Mouse (Mus musculus) lung, postnatal 0 days (tissue): ENCODE data around the gene Sergef. TPM values are rescaled to one million over a fixed set of nuclear protein-coding genes. Genes with fewer than 3 reads are reported as not detected.
"Not testable (repeated sequence)": the region's sequence is repeated elsewhere in the genome, so short reads cannot be mapped to it uniquely, and the experiment has no call there.

Experiments
- ATAC-seq: fragments of 200-750 bp; cut with Nextera tagmentation; 2 replicates; pipeline ENCODE4 v1.8.0; 2017; ENCODE audit warnings: moderate library complexity
- DNase-seq: peaks from one replicate; pipeline ENCODE4 v3.0.0-alpha.2; 2016; ENCODE audit warnings: low spot score
- H3K27ac ChIP-seq: fragments of 300-500 bp; sonication (generic); 2 replicates; pipeline ENCODE4 v1.5.1; 2014; ENCODE audit warnings: antibody characterized with exemption, mild to moderate bottlenecking, low read length, mixed read lengths
- H3K27me3 ChIP-seq: fragments of 300-500 bp; sonication (generic); replicated peaks from 2 replicates; pipeline ENCODE4 v1.6.1; 2014; ENCODE audit warnings: low read length, mixed read lengths; ENCODE audit not compliant: insufficient read depth
- H3K36me3 ChIP-seq: fragments of 300-500 bp; sonication (generic); 2 replicates; pipeline ENCODE4 v1.6.1; 2014; ENCODE audit warnings: low read length, mixed read lengths; ENCODE audit not compliant: insufficient read depth
- H3K4me1 ChIP-seq: fragments of 300-500 bp; sonication (generic); 2 replicates; pipeline ENCODE4 v1.6.1; 2014; ENCODE audit warnings: antibody characterized with exemption, low read depth, low read length, mixed read lengths; ENCODE audit not compliant: insufficient read depth
- H3K4me2 ChIP-seq: fragments of 300-500 bp; sonication (generic); replicated peaks from 2 replicates; pipeline ENCODE4 v1.6.1; 2014; ENCODE audit warnings: low read depth, mild to moderate bottlenecking, low read length, moderate library complexity, mixed read lengths
- H3K4me3 ChIP-seq: fragments of 300-500 bp; sonication (generic); 2 replicates; pipeline ENCODE4 v1.5.1; 2014; ENCODE audit warnings: low read depth, low read length
- H3K9ac ChIP-seq: fragments of 300-500 bp; sonication (generic); replicated peaks from 2 replicates; pipeline ENCODE4 v1.6.1; 2014; ENCODE audit warnings: low read depth, mild to moderate bottlenecking
- H3K9me3 ChIP-seq: fragments of 300-500 bp; sonication (generic); 2 replicates; pipeline ENCODE4 v1.6.1; 2016; ENCODE audit warnings: low read length, mixed read lengths
- CTCF ChIP-seq: IDR thresholded peaks from 2 replicates; pipeline ENCODE4 v1.5.1; 2016; ENCODE audit warnings: antibody characterized with exemption, mild to moderate bottlenecking
- EP300 ChIP-seq: IDR thresholded peaks from 2 replicates; pipeline ENCODE4 v1.6.1; 2016; ENCODE audit warnings: antibody characterized with exemption, mild to moderate bottlenecking, control low read depth
- WGBS: fragments of 180-500 bp; shearing (Covaris S2); extraction: QIAGEN DNeasy Blood & Tissue Kit; methylation state at CpG from one replicate; pipeline ENCODE4 v1.1.7; 2014; 5-methylcytosine and 5-hydroxymethylcytosine counted together
- polyA plus RNA-seq: library from polyadenylated mRNA; unstranded; fragments of >200 nt; fragmentation: Nextera tagmentation; extraction: Ambion mirVana; gene quantifications from 2 replicates; pipeline ENCODE4 v1.2.1, GENCODE M21; 2015

Gene Sergef
- polyA plus RNA-seq, 1 experiment from 2014 or later, result 7.2 TPM

DNA sequence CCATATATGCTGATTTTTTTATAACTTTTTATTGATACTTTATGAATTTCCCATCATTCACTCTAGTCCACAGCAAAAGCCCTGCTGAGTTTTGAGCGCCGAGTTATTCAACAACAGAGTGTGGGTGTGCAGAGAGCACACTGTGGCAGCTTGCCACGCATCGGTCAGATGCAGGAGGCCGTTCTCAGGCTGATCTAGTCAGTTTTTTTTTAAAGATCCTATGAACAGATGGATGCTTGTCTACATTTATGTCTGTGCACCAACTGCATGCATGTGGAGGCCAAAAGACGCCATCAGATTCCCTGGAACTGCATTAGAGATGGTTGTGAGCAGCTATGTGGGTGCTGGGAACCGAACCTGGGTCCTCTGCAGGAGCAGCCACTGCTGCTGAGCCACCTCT is 35.5 kb upstream of the Sergef start:
- no peak overlapping the region for H3K9ac ChIP-seq
- TF ChIP-seq CTCF, result no peak
- TF ChIP-seq EP300, result no peak
- ATAC-seq, result no peak
- no peak overlapping the region for H3K4me2 ChIP-seq
- no peaks in the 10 kb centered on the region for H3K9me3 ChIP-seq
- H3K4me1 ChIP-seq, result no peaks in the 10 kb centered on the region
- no peak overlapping the region for H3K4me3 ChIP-seq
- WGBS, result 90% methylated on average over 7 of the region's 7 CpGs
- no peaks in the 10 kb centered on the region for H3K36me3 ChIP-seq
- no peak overlapping the region for H3K27ac ChIP-seq
- DNase-seq, result no peak
- no peaks in the 10 kb centered on the region for H3K27me3 ChIP-seq

DNA sequence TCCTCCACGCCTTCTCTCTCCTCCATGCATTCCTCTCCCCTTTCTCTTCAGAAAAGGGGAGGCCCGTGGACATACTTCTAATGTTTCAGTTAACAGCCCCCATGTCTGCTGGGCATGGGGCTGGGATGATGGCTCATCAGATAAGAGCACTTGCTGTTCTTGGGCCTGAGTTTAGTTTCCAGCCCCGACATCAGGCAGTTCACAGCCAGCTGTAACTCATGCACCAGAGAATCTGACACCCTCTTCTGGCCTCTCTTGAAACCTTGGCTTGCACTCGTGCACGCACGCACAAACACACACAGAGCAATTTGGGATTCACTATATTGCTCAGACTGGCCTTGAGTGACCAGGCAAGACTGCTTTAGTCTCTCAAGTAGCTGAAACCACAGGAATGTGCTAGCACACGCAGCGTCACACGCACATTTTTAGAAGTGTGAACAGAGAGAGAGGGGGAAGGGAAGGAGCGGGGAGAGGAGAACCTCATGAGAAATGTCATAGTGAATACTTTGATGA is 32.6 kb upstream of the Sergef start, which contains the start of gene Tph1:
Gene Tph1 (minus strand): TSS at position 378 of the 513 bp plus-strand sequence.
- no peaks in the 10 kb centered on the region for H3K4me1 ChIP-seq
- DNase-seq, result peak; percentile 34
- H3K27me3 ChIP-seq, result no peaks in the 10 kb centered on the region
- TF ChIP-seq CTCF (no peak), EP300 (no peak)
- H3K4me3 ChIP-seq, result no peak within 1 kb of the TSS
- H3K9ac ChIP-seq, result no peak within 1 kb of the TSS
- H3K36me3 ChIP-seq, result no peaks in the 10 kb centered on the region
- WGBS, result 15% methylated on average over 10 of the region's 10 CpGs
- H3K9me3 ChIP-seq, result no peaks in the 10 kb centered on the region
- H3K27ac ChIP-seq, result no peak within 1 kb of the TSS
- peak; percentile 57 for ATAC-seq
- no peak within 1 kb of the TSS for H3K4me2 ChIP-seq

DNA sequence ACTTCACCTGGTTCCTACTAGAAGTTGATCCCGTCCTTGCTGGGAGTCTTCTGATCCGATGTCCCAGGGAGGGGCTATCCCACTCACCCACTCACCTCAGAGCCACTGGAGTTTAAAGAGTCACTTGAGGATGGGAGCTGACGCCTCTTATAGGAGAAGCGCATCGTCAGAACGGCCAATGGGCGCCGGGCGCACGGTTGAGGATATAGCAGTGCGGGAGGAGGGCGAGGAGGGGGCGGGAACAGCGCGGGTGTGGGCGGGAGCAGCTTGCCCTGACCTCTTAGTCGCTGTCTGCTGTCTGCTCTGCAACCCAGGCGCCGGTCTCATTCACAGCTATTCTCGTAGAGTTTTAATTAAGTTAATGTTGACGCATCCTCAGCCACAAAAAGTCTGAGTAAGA is 27.6 kb upstream of the Sergef start:
- Histone ChIP-seq H3K4me3 (no peak overlapping the region), H3K9me3 (no peaks in the 10 kb centered on the region), H3K4me1 (no peaks in the 10 kb centered on the region), H3K4me2 (no peak overlapping the region), H3K27me3 (0 out of 2 replicates have a peak, but pooled peaks cover 3% of the 10 kb centered on the region), H3K27ac (no peak overlapping the region), H3K36me3 (no peaks in the 10 kb centered on the region), H3K9ac (no peak overlapping the region)
- WGBS, result 2% methylated on average over 20 of the region's 21 CpGs
- TF ChIP-seq EP300 (no peak), CTCF (no peak)
- DNase-seq, result peak; percentile 11
- ATAC-seq, result no peak

DNA sequence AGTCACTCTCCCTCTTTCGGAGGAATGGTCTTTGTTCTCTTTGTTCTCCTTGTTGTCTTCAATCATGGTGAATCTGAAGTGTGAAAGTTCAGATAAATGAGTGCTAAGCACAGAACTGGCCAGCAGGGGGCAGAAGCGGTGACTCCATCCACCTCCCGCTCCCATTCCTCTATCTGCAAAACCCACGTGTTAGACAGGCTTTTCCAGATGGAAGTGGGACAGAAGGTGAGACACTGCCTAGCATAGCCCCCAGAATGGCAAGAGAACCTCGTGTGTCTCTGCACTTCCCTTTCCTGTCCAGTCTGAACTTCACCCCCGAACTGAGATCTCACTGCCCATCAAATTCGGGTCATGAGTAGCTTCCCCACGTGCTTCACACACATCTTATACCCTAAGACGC is 25.6 kb upstream of the Sergef start:
- Histone ChIP-seq H3K27me3 (0 out of 2 replicates have a peak, but pooled peaks cover 3% of the 10 kb centered on the region), H3K36me3 (no peaks in the 10 kb centered on the region), H3K9me3 (no peaks in the 10 kb centered on the region), H3K27ac (no peak overlapping the region), H3K4me1 (no peaks in the 10 kb centered on the region), H3K4me3 (no peak overlapping the region), H3K9ac (no peak overlapping the region), H3K4me2 (no peak overlapping the region)
- TF ChIP-seq EP300 (no peak), CTCF (peak; percentile 73)
- ATAC-seq (no peak), DNase-seq (peak; percentile 34)
- WGBS, result 30% methylated on average over 9 of the region's 9 CpGs

DNA sequence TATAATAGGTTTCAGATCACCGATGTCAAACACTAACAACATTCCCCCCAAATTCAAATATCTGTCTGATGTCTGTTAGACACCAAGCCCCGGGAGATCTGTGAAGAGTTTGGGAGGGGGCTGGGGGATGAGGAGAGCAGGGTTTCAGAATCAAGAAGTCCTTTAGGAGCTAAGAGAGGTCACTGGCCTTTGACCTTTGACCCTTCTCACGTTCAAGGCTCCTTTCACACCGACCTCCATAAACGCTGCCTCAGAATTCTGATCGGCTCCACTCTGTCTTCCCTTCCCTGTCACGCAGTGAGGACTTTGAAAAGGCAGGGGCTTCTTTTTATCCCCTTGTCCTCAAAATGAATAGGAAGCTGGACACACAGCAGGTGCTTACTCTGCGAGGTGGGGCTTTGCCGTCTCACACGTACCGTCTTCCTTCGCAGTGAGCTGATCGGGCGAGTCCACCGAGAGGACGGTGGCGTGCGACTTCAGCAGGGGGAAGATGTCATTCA is 22.0 kb upstream of the Sergef start:
- Histone ChIP-seq H3K9me3 (no peaks in the 10 kb centered on the region), H3K27me3 (0 out of 2 replicates have a peak, but pooled peaks cover 3% of the 10 kb centered on the region), H3K4me3 (no peak overlapping the region), H3K36me3 (no peaks in the 10 kb centered on the region), H3K9ac (no peak overlapping the region), H3K4me2 (no peak overlapping the region), H3K27ac (no peak overlapping the region), H3K4me1 (no peaks in the 10 kb centered on the region)
- DNase-seq (no peak), ATAC-seq (no peak)
- no peak for TF ChIP-seq EP300
- TF ChIP-seq CTCF, result no peak
- WGBS, result 50% methylated on average over 18 of the region's 18 CpGs

GRCm38 (mm10) chr7:46652279-46652678 is 12.7 kb upstream of the Sergef start:
- Histone ChIP-seq H3K9ac (no peak overlapping the region), H3K27me3 (no peaks in the 10 kb centered on the region), H3K4me2 (no peak overlapping the region), H3K4me3 (no peak overlapping the region), H3K27ac (no peak overlapping the region), H3K36me3 (no peaks in the 10 kb centered on the region), H3K4me1 (no peaks in the 10 kb centered on the region), H3K9me3 (no peaks in the 10 kb centered on the region)
- no peak for DNase-seq
- no peak for TF ChIP-seq EP300
- no peak for TF ChIP-seq CTCF
- 44% methylated on average over 2 of the region's 2 CpGs for WGBS
- ATAC-seq, result no peak

- H3K4me2 ChIP-seq, H3K27ac ChIP-seq, DNase-seq, H3K9me3 ChIP-seq, H3K27me3 ChIP-seq, H3K4me1 ChIP-seq, H3K4me3 ChIP-seq, ATAC-seq, H3K9ac ChIP-seq, H3K36me3 ChIP-seq: not testable (repeated sequence)
- 30% methylated on average over 5 of the region's 5 CpGs for WGBS
Measured at GRCm38 (mm10) chr7:46650231-46650630, 10.6 kb upstream of the Sergef start.
